Mouse (Mus musculus) right cerebral cortex, postnatal 4 days (tissue): Measurements from ENCODE around the gene Olfr1121.
"Not testable (repeated sequence)": the region's sequence is repeated elsewhere in the genome, so short reads cannot be mapped to it uniquely, and the experiment has no call there.

Experiments used
- DNase-seq: peaks from one replicate; pipeline ENCODE4 v3.0.0-alpha.2; 2022

Olfr1121 gene

DNA sequence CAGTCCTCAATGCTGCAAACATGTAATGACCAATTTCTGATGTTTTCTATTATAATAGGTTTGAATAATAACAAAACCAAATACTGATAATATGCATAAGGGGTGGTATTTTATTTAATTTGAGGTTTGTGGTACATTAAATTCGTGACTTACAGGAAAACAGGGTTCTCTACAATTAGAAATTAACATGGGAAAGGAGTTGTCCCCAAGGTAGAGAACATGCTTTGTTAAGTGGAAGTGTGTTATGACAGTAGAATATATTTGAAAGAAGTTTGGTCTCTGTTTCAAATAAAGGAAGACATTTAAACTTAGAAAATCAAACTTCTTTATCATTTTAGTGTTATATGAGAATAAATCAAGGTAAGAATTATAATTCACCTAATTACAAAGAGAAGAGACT, at the start of gene Olfr1121:
TSS of gene Olfr1121 (plus strand) at position 301 of the 400 bp plus-strand sequence.
- no peak for DNase-seq

DNA sequence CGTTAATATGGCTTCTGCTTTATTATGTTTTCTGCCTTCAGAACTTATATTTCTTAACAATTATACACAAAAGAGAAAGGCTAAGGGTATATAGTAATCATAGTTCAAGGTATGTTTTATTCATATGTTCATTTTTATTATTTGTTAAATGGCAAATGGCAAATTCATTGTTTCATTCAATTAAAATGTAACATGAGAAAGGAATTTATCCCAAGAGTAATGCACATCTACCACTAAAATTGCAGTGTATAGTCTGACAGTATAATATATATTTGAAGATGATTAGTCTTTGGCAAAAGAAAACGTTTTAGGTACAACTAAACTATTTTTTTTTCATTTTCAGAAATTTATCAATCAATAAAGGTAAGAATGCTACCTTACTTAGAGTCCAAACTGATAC, 15.2 kb upstream of the Olfr1121 start, which contains the start of gene Olfr1120:
TSS of gene Olfr1120 (plus strand) at position 301 of the 400 bp plus-strand sequence.
- DNase-seq: no peak

DNA sequence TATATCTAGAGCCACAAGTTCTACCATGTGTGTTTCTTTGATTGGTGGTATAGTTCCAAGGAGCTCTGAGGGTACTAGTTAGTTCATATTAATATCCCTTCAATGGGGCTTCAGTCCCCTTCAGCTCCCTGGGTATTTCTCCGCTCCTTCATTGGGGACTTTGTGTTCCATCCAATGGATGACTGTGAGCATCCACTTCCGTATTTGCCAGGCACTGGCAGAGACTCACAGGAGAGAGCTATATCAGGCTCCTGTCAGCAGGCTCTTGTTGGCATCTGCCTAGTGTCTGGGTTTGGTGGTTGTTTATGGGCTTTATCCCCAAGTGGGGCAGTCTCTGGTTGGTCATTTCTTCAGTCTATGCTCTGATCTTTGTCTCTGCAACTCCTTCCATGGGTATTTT, 9.6 kb upstream of the Olfr1121 start:
- not testable (repeated sequence) for DNase-seq

DNA sequence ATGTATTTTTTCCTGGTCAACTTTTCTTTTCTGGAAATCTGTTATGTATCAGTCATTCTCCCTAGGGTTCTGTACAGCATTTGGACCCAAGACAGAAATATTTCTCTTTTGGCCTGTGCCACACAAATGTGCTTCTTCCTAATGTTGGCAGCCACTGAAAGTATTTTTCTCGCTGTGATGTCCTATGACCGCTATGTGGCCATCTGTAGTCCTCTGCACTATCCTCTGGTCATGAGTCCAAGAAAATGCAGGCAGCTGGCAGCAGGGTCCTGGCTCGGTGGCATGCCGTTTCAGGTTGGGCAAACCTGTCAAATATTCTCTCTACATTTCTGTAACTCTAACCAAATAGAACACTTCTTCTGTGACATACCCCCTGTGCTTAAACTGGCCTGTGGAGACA, 2.0 kb downstream of the Olfr1121 start:
- no peak for DNase-seq

DNA sequence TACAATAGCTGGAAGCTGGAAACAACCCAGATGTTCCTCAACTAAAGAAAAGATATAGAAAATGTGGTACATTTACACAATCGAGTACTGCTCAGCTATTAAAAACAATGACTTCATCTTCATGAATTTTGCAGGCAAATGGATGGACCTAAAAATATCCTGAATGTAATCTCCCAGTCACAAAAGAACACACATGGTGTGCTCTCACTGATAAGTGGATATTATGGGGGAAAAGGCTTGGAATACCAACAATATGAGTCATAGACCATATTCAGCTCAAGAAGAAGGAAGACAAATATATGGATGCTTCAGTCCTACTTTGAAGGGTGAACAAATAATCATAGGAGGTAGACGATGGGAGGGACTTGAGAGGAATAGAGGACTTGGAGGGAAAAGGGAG, 14.2 kb downstream of the Olfr1121 start:
- DNase-seq: no peak

DNA sequence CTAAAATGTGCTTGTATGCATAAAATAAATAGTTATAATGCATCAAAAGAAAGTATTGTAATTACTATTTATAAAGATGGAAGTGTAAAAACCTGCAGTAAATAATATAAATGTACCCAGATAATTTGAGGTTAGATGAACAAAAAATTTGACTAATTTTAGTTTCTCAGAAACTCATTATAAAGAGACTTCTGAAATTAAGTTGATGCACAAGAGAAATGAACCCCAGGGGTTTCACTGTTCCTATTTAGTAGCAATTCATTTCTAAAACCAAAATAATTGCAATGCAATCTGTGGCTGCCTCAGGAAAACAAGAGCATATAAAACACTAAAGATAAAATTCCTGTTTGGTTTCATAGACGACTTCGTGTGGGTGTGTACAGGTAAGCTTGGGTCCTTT, 15.9 kb downstream of the Olfr1121 start, which contains the start of gene Olfr1122:
TSS of gene Olfr1122 (plus strand) at position 301 of the 400 bp plus-strand sequence.
- no peak for DNase-seq

DNA sequence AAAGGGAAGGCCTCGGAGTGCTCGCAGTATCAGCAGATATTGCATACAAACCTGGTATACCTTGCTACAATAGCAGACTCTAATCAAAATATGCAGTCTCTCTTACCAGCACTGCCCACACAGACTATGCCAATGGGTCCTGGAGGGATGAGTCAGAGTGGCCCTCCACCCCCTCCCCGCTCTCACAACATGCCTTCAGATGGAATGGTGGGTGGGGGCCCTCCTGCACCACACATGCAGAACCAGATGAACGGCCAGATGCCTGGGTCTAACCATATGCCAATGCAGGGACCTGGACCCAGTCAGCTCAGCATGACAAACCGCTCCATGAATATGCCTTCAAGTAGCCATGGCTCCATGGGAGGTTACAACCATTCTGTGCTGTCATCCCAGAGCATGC, 23.9 kb downstream of the Olfr1121 start:
- DNase-seq: not testable (repeated sequence)

DNA sequence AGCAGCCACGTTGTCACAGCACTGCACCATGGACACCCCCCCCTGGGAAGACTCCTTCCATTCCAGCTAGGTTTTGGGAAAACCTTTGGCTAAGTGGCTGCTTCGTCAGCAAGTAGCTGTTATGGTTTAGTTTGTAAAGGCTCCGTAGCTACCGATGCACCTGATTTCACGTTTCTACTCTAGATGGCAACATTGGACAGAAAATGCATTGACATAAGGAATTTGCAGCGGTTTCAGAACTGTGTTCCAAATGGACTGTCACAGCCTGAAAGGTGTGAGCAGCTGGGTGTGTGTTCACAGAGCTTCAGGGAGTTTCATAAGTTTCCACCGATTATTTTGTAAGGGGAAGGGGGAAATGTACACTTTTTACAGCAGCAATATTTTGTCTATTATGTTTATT, 25.0 kb downstream of the Olfr1121 start:
- not testable (repeated sequence) for DNase-seq

DNA sequence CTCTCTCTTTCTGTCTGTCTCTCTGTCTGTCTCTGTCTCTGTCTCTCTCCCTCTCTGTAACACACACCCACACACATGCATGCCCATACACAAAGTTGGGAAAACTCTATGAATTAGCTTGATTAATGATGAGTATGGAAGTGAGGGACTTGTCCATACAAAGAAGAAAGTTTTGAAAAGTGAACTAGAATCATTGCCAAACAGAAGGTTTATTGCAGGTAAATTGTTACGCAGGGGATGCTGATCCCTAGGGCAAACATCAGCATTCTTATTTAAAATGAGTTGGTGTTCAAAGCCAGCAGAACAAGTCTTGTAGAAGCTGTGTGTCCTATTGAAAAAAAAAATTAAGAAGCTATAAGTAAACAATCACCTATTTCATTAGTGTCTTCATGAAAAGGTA, 46.6 kb downstream of the Olfr1121 start, which contains the start of gene Olfr1123:
TSS of gene Olfr1123 (plus strand) at position 301 of the 400 bp plus-strand sequence.
- DNase-seq: no peak
